Mouse (Mus musculus) heart, postnatal 0 days (tissue): ENCODE results near the gene Tmem125. TPM values are rescaled to one million over a fixed set of nuclear protein-coding genes. Genes with fewer than 3 reads are reported as not detected.

Experiments
- ATAC-seq: fragments of 200-750 bp; cut with Nextera tagmentation; 2 replicates; pipeline ENCODE4 v1.8.0; 2017; ENCODE audit warnings: low read depth, moderate number of reproducible peaks, moderate library complexity; ENCODE audit not compliant: insufficient read depth
- DNase-seq: peaks from one replicate; pipeline ENCODE4 v3.0.0-alpha.2; 2016; ENCODE audit warnings: low spot score
- H3K27ac ChIP-seq: fragments of 300-500 bp; sonication (generic); 2 replicates; pipeline ENCODE4 v1.5.1; 2014; ENCODE audit warnings: low read depth, mild to moderate bottlenecking
- H3K27me3 ChIP-seq: fragments of 300-500 bp; sonication (generic); 2 replicates; pipeline ENCODE4 v1.6.1; 2014; ENCODE audit warnings: low read length, mixed read lengths; ENCODE audit not compliant: control insufficient read depth, insufficient read depth
- H3K36me3 ChIP-seq: fragments of 300-500 bp; sonication (generic); replicated peaks from 2 replicates; pipeline ENCODE4 v1.6.1; 2014; ENCODE audit warnings: low read length, mixed read lengths; ENCODE audit not compliant: control insufficient read depth, insufficient read depth
- H3K4me1 ChIP-seq: fragments of 300-500 bp; sonication (generic); 2 replicates; pipeline ENCODE4 v1.6.1; 2014; ENCODE audit warnings: antibody characterized with exemption; ENCODE audit not compliant: control insufficient read depth, insufficient read depth
- H3K4me2 ChIP-seq: fragments of 300-500 bp; sonication (generic); 2 replicates; pipeline ENCODE4 v1.6.1; 2014; ENCODE audit warnings: low read depth, mild to moderate bottlenecking, low read length, moderate library complexity
- H3K4me3 ChIP-seq: fragments of 300-500 bp; sonication (generic); 2 replicates; pipeline ENCODE4 v1.5.1; 2014; ENCODE audit warnings: low read depth, low read length
- H3K9ac ChIP-seq: fragments of 300-500 bp; sonication (generic); replicated peaks from 2 replicates; pipeline ENCODE4 v1.6.1; 2014; ENCODE audit warnings: low read depth, low read length, mixed read lengths
- H3K9me3 ChIP-seq: fragments of 300-500 bp; sonication (generic); replicated peaks from 2 replicates; pipeline ENCODE4 v1.6.1; 2016; ENCODE audit warnings: low read length; ENCODE audit not compliant: control insufficient read depth
- CTCF ChIP-seq: IDR thresholded peaks from 2 replicates; pipeline ENCODE4 v1.5.1; 2016; ENCODE audit warnings: antibody characterized with exemption, control low read depth, low read depth
- EP300 ChIP-seq: IDR thresholded peaks from 2 replicates; pipeline ENCODE4 v1.6.1; 2016; ENCODE audit warnings: antibody characterized with exemption, low read depth
- WGBS: fragments of 180-500 bp; shearing (Covaris S2); extraction: QIAGEN DNeasy Blood & Tissue Kit; methylation state at CpG from one replicate; pipeline ENCODE4 v1.1.7; 2014; 5-methylcytosine and 5-hydroxymethylcytosine counted together
- polyA plus RNA-seq: library from polyadenylated mRNA; unstranded; fragments of >200 nt; fragmentation: Nextera tagmentation; extraction: Ambion mirVana; gene quantifications from 2 replicates; pipeline ENCODE4 v1.2.1, GENCODE M21; 2015
- total RNA-seq: library from RNA; depleted of rRNA; stranded (reverse); fragments of >200 nt; gene quantifications from 2 replicates; pipeline ENCODE4 v1.2.3, GENCODE M21; 2014; ENCODE audit warnings: low replicate concordance

Gene Tmem125
- total and polyA plus RNA-seq, 2 experiments from 2014 or later = 0.26 to 7.3 TPM

DNA sequence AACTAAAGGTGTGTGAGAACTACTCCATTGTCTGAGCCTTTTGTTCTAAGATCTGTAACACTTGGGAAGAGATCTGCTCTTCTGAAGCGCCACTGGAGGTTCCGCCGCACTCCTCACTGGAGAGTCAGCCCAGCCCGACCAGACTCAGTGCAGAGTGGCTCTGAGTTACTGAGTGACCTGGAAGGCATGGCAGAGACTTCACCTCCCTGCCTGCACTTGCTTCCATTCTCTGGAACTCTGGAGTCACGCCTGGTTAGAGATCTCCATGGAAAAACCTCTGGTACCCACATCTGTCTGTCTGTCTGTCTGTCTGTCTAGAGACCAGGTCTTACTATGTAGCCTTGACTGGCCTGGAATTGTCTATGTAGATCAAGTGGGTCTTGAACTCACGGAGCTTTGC is 8.2 kb downstream of the Tmem125 start:
- Histone ChIP-seq H3K36me3 (no peaks in the 10 kb centered on the region), H3K4me2 (no peak overlapping the region), H3K4me1 (no peaks in the 10 kb centered on the region), H3K9me3 (no peaks in the 10 kb centered on the region), H3K27me3 (no peaks in the 10 kb centered on the region), H3K9ac (no peak overlapping the region), H3K4me3 (no peak overlapping the region), H3K27ac (no peak overlapping the region)
- DNase-seq (no peak), ATAC-seq (no peak)
- no peak for TF ChIP-seq EP300
- no peak for TF ChIP-seq CTCF
- 66% methylated on average over 6 of the region's 6 CpGs for WGBS

- H3K9me3 ChIP-seq = no peaks in the 10 kb centered on the region
- DNase-seq (no peak), ATAC-seq (no peak)
- no peak overlapping the region for H3K4me2 ChIP-seq
- H3K9ac ChIP-seq = no peak overlapping the region
- no peaks in the 10 kb centered on the region for H3K36me3 ChIP-seq
- no peaks in the 10 kb centered on the region for H3K27me3 ChIP-seq
- no peak overlapping the region for H3K4me3 ChIP-seq
- no peaks in the 10 kb centered on the region for H3K4me1 ChIP-seq
- no peak overlapping the region for H3K27ac ChIP-seq
- TF ChIP-seq EP300 (no peak), CTCF (no peak)
- 78% methylated on average over 7 of the region's 7 CpGs for WGBS
Observed at GRCm38 (mm10) chr4:118533605-118534004, 10.2 kb downstream of the Tmem125 start.

DNA sequence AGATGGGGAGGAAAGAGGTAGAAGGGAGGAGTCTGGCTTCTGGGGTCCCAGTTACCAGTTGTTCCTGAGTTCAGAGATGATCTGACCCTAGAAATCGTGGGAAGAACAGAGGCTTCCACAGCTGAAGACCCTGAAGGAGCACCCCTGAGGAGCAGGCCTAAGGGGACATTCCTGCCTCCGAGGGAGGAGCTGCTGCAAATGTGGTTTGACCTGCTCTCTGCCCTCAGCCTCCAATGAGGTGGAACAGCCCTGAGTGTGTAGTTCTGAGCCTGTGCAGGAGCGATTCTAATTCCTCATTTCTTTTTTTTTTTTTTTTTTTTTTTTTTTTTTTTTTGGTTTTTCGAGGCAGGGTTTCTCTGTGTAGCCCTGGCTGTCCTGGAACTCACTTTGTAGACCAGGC is 10.7 kb downstream of the Tmem125 start:
- ATAC-seq = no peak
- DNase-seq = no peak
- Histone ChIP-seq H3K4me1 (no peaks in the 10 kb centered on the region), H3K9ac (no peak overlapping the region), H3K4me2 (no peak overlapping the region), H3K4me3 (no peak overlapping the region), H3K36me3 (no peaks in the 10 kb centered on the region), H3K9me3 (no peaks in the 10 kb centered on the region), H3K27me3 (no peaks in the 10 kb centered on the region), H3K27ac (no peak overlapping the region)
- TF ChIP-seq EP300 (no peak), CTCF (no peak)
- WGBS = 71% methylated on average over 3 of the region's 4 CpGs

- WGBS = 57% methylated on average over 5 of the region's 5 CpGs
- ATAC-seq = no peak
- no peak for TF ChIP-seq CTCF
- TF ChIP-seq EP300 = no peak
Observed at GRCm38 (mm10) chr4:118532663-118533062, 11.2 kb downstream of the Tmem125 start.

GRCm38 (mm10) chr4:118527720-118528119 is 16.1 kb downstream of the Tmem125 start:
- H3K27ac ChIP-seq = no peak overlapping the region
- no peak overlapping the region for H3K4me2 ChIP-seq
- TF ChIP-seq EP300 (no peak), CTCF (no peak)
- no peaks in the 10 kb centered on the region for H3K9me3 ChIP-seq
- no peaks in the 10 kb centered on the region for H3K36me3 ChIP-seq
- no peaks in the 10 kb centered on the region for H3K27me3 ChIP-seq
- H3K4me1 ChIP-seq = no peaks in the 10 kb centered on the region
- no peak overlapping the region for H3K9ac ChIP-seq
- ATAC-seq (no peak), DNase-seq (no peak)
- 80% methylated on average over 6 of the region's 6 CpGs for WGBS
- no peak overlapping the region for H3K4me3 ChIP-seq

More at GRCm38 (mm10) chr4:118532663-118533062, 11.2 kb downstream of the Tmem125 start:
- no peaks in the 10 kb centered on the region for H3K9me3 ChIP-seq
- no peak overlapping the region for H3K9ac ChIP-seq
- H3K4me3 ChIP-seq = no peak overlapping the region
- H3K27me3 ChIP-seq = no peaks in the 10 kb centered on the region
- no peak overlapping the region for H3K27ac ChIP-seq
- H3K36me3 ChIP-seq = no peaks in the 10 kb centered on the region
- H3K4me2 ChIP-seq = no peak overlapping the region
- no peaks in the 10 kb centered on the region for H3K4me1 ChIP-seq
- no peak for DNase-seq

GRCm38 (mm10) chr4:118527335-118527681 is 16.5 kb downstream of the Tmem125 start:
- Histone ChIP-seq H3K36me3 (no peaks in the 10 kb centered on the region), H3K27me3 (no peaks in the 10 kb centered on the region), H3K4me2 (no peak overlapping the region), H3K9me3 (no peaks in the 10 kb centered on the region), H3K4me1 (no peaks in the 10 kb centered on the region), H3K4me3 (no peak overlapping the region), H3K27ac (no peak overlapping the region), H3K9ac (no peak overlapping the region)
- no peak for TF ChIP-seq EP300
- no peak for TF ChIP-seq CTCF
- WGBS = 51% methylated on average over 5 of the region's 5 CpGs
- DNase-seq = no peak
- no peak for ATAC-seq
